In genomic region chr13:79431465-79431864, GRCm38 (mm10) we compare ENCODE assay signal across 29 mouse cellular contexts.
DNase-seq lines count a peak whose midpoint lies in the region; ATAC-seq lines count a peak whose summit lies in the region.
"Had no signal": no experiment of that assay in that cellular context is flagged by ENCODE, and none has a peak within 500 bp of the region (broad histone marks: within the 10 kb centered on the region; RNA-seq: fewer than 3 reads in every experiment).

No protein-coding gene starts in this region.

- ATAC-seq in midbrain, embryonic 11.5 days (ENCODE audit: low FRiP score): peak; percentile 51; the same call in 1 of the 2 replicates
- no peak for ATAC-seq in midbrain, embryonic 16.5 days
- 0 out of 2 replicates have a peak, but pooled peaks have one; percentile 44 for ATAC-seq in forebrain, embryonic 12.5 days (ENCODE audit: low FRiP score)
- ATAC-seq in forebrain, embryonic 16.5 days: peak; percentile 68
- no peak for ATAC-seq in liver, embryonic 11.5 days (replicated peaks; ENCODE audit: low FRiP score)
- ATAC-seq: activated CD4-positive, CD25-positive, alpha-beta regulatory T cell, adult 4 months had no signal

- no peak for DNase-seq in midbrain, embryonic 11.5 days (ENCODE audit: low spot score, missing footprints)
- DNase-seq in retina, postnatal 1 day: peak; percentile 18
- no peak for DNase-seq in urinary bladder, postnatal 14 days (ENCODE audit: low spot score)
- no peak for DNase-seq in liver, embryonic 11.5 days (ENCODE audit: low spot score)
- DNase-seq: adrenal gland, adult 2 months; adrenal gland, postnatal 36 days; B cell, adult 2 months; cerebellum, adult 2 months; heart, postnatal 10 days; kidney, adult 2 months; kidney, postnatal 36 days; layer of hippocampus, postnatal 36 days; lung, adult 2 months; lung, postnatal 14 days; right cerebral cortex, adult 18-20 months; thymus, adult 2 months; thymus, postnatal 36 days had no signal

- WGBS in midbrain, embryonic 11.5 days: 32% methylated on average over 3 of the region's 3 CpGs
- 27% methylated on average over 3 of the region's 3 CpGs for WGBS in midbrain, embryonic 16.5 days
- 6% methylated on average over 3 of the region's 3 CpGs for WGBS in forebrain, embryonic 12.5 days
- 5% methylated on average over 3 of the region's 3 CpGs for WGBS in forebrain, embryonic 16.5 days
- 44% methylated on average over 3 of the region's 3 CpGs for WGBS in liver, embryonic 11.5 days

- no peaks in the 10 kb centered on the region for H3K9me3 ChIP-seq in midbrain, embryonic 11.5 days (ENCODE audit: control insufficient read depth, low read length)
- H3K9me3 ChIP-seq in midbrain, embryonic 16.5 days (replicated peaks; ENCODE audit: control insufficient read depth, low read length, poor library complexity, severe bottlenecking): no peaks in the 10 kb centered on the region
- no peaks in the 10 kb centered on the region for H3K9me3 ChIP-seq in forebrain, embryonic 12.5 days
- no peaks in the 10 kb centered on the region for H3K9me3 ChIP-seq in forebrain, embryonic 16.5 days (ENCODE audit: control insufficient read depth, low read length)
- no peaks in the 10 kb centered on the region for H3K9me3 ChIP-seq in liver, embryonic 11.5 days (ENCODE audit: control insufficient read depth, low read length)
- H3K9me3 ChIP-seq: embryonic facial prominence, embryonic 10.5 days; embryonic facial prominence, embryonic 15.5 days; heart, embryonic 13.5 days; hindbrain, embryonic 15.5 days; limb, embryonic 10.5 days; limb, embryonic 15.5 days; neural tube, embryonic 15.5 days had no signal

- no peak overlapping the region for H3K4me2 ChIP-seq in midbrain, embryonic 11.5 days
- no peak overlapping the region for H3K4me2 ChIP-seq in midbrain, embryonic 16.5 days (ENCODE audit: low read length)
- H3K4me2 ChIP-seq in forebrain, embryonic 12.5 days: peak overlapping the region; percentile 8; the same call in 1 of the 2 replicates
- H3K4me2 ChIP-seq in forebrain, embryonic 16.5 days (ENCODE audit: low read length): no peak overlapping the region
- H3K4me2 ChIP-seq in liver, embryonic 11.5 days: no peak overlapping the region
- H3K4me2 ChIP-seq: embryonic facial prominence, embryonic 15.5 days; heart, embryonic 13.5 days; hindbrain, embryonic 15.5 days; limb, embryonic 15.5 days; neural tube, embryonic 15.5 days had no signal

- no peak overlapping the region for H3K9ac ChIP-seq in midbrain, embryonic 11.5 days (ENCODE audit: low read length)
- H3K9ac ChIP-seq in midbrain, embryonic 16.5 days (ENCODE audit: low read depth, low read length): no peak overlapping the region
- no peak overlapping the region for H3K9ac ChIP-seq in forebrain, embryonic 12.5 days
- H3K9ac ChIP-seq in forebrain, embryonic 16.5 days (replicated peaks; ENCODE audit: low read depth, low read length): no peak overlapping the region
- H3K9ac ChIP-seq in liver, embryonic 11.5 days (ENCODE audit: low read depth, low read length): no peak overlapping the region
- H3K9ac ChIP-seq: embryonic facial prominence, embryonic 15.5 days; heart, embryonic 13.5 days; hindbrain, embryonic 15.5 days; limb, embryonic 15.5 days; liver, embryonic 14.5 days; neural tube, embryonic 15.5 days had no signal

- H3K27me3 ChIP-seq in midbrain, embryonic 11.5 days (ENCODE audit: control insufficient read depth, insufficient read depth, low read length): no peaks in the 10 kb centered on the region
- H3K27me3 ChIP-seq in midbrain, embryonic 16.5 days (ENCODE audit: control insufficient read depth, insufficient read depth, low read depth, low read length): no peaks in the 10 kb centered on the region
- peaks cover 10% of the 10 kb centered on the region for H3K27me3 ChIP-seq in forebrain, embryonic 12.5 days
- H3K27me3 ChIP-seq in forebrain, embryonic 16.5 days (replicated peaks; ENCODE audit: control insufficient read depth, insufficient read depth, low read length): no peaks in the 10 kb centered on the region
- no peaks in the 10 kb centered on the region for H3K27me3 ChIP-seq in liver, embryonic 11.5 days (replicated peaks; ENCODE audit: control insufficient read depth, insufficient read depth, low read length)
- H3K27me3 ChIP-seq: embryonic facial prominence, embryonic 15.5 days; heart, embryonic 13.5 days; hindbrain, embryonic 15.5 days; limb, embryonic 15.5 days; neural tube, embryonic 15.5 days had no signal

- no peak overlapping the region for H3K27ac ChIP-seq in midbrain, embryonic 11.5 days (ENCODE audit: low read depth, low read length)
- no peak overlapping the region for H3K27ac ChIP-seq in midbrain, embryonic 16.5 days (ENCODE audit: low read length)
- H3K27ac ChIP-seq in forebrain, embryonic 12.5 days: no peak overlapping the region
- no peak overlapping the region for H3K27ac ChIP-seq in forebrain, embryonic 16.5 days (ENCODE audit: low read length)
- H3K27ac ChIP-seq in liver, embryonic 11.5 days (ENCODE audit: low read depth, low read length): no peak overlapping the region
- H3K27ac ChIP-seq: embryonic facial prominence, embryonic 10.5 days; embryonic facial prominence, embryonic 15.5 days; heart, embryonic 13.5 days; hindbrain, embryonic 15.5 days; limb, embryonic 10.5 days; limb, embryonic 15.5 days; liver, embryonic 14.5 days; neural tube, embryonic 15.5 days had no signal

- H3K4me1 ChIP-seq in midbrain, embryonic 11.5 days (ENCODE audit: control insufficient read depth, insufficient read depth, low read length): no peaks in the 10 kb centered on the region
- H3K4me1 ChIP-seq in midbrain, embryonic 16.5 days (ENCODE audit: control insufficient read depth, insufficient read depth, low read length): 0 out of 2 replicates have a peak, but pooled peaks cover 3% of the 10 kb centered on the region
- H3K4me1 ChIP-seq in forebrain, embryonic 12.5 days: peaks cover 10% of the 10 kb centered on the region; the same call in 1 of the 2 replicates
- H3K4me1 ChIP-seq in forebrain, embryonic 16.5 days (replicated peaks; ENCODE audit: control insufficient read depth, insufficient read depth, low read length): peaks cover 3% of the 10 kb centered on the region
- H3K4me1 ChIP-seq in liver, embryonic 11.5 days (replicated peaks; ENCODE audit: control insufficient read depth, insufficient read depth, low read length): no peaks in the 10 kb centered on the region
- H3K4me1 ChIP-seq: embryonic facial prominence, embryonic 15.5 days; heart, embryonic 13.5 days; limb, embryonic 15.5 days; neural tube, embryonic 15.5 days had no signal

- no peaks in the 10 kb centered on the region for H3K36me3 ChIP-seq in midbrain, embryonic 11.5 days (ENCODE audit: control insufficient read depth, insufficient read depth, low read length)
- no peaks in the 10 kb centered on the region for H3K36me3 ChIP-seq in midbrain, embryonic 16.5 days (ENCODE audit: control insufficient read depth, insufficient read depth, low read length)
- no peaks in the 10 kb centered on the region for H3K36me3 ChIP-seq in forebrain, embryonic 12.5 days (replicated peaks)
- no peaks in the 10 kb centered on the region for H3K36me3 ChIP-seq in forebrain, embryonic 16.5 days (ENCODE audit: control insufficient read depth, insufficient read depth)
- no peaks in the 10 kb centered on the region for H3K36me3 ChIP-seq in liver, embryonic 11.5 days (ENCODE audit: control insufficient read depth, insufficient read depth, low read length)
- H3K36me3 ChIP-seq: embryonic facial prominence, embryonic 10.5 days; embryonic facial prominence, embryonic 15.5 days; heart, embryonic 13.5 days; hindbrain, embryonic 15.5 days; limb, embryonic 10.5 days; limb, embryonic 15.5 days; neural tube, embryonic 15.5 days had no signal

- no peak overlapping the region for H3K4me3 ChIP-seq in midbrain, embryonic 11.5 days (ENCODE audit: low read depth, low read length)
- no peak overlapping the region for H3K4me3 ChIP-seq in midbrain, embryonic 16.5 days (ENCODE audit: low read depth, low read length)
- H3K4me3 ChIP-seq in forebrain, embryonic 12.5 days (replicated peaks): no peak overlapping the region
- no peak overlapping the region for H3K4me3 ChIP-seq in forebrain, embryonic 16.5 days (replicated peaks; ENCODE audit: low read length)
- no peak overlapping the region for H3K4me3 ChIP-seq in liver, embryonic 11.5 days (ENCODE audit: low read depth, low read length)
- H3K4me3 ChIP-seq: embryonic facial prominence, embryonic 10.5 days; embryonic facial prominence, embryonic 15.5 days; heart, embryonic 13.5 days; hindbrain, embryonic 15.5 days; limb, embryonic 10.5 days; limb, embryonic 15.5 days; neural tube, embryonic 15.5 days had no signal

Comparison
In these comparisons a context has a peak if more than half of its experiments do, and no peak if none do; other contexts are left out.
1. ATAC-seq: peak in midbrain, embryonic 11.5 days (single experiment), forebrain, embryonic 12.5 days (single experiment) and forebrain, embryonic 16.5 days (single experiment); none in midbrain, embryonic 16.5 days (single experiment) and liver, embryonic 11.5 days (single experiment).